Mouse (Mus musculus): ENCODE results near the gene Tex14. TPM values are rescaled to one million over a fixed set of nuclear protein-coding genes. Genes with fewer than 3 reads are reported as not detected.

The Tex14 gene
- polyA plus RNA-seq, 1 experiment: not detected

DNA sequence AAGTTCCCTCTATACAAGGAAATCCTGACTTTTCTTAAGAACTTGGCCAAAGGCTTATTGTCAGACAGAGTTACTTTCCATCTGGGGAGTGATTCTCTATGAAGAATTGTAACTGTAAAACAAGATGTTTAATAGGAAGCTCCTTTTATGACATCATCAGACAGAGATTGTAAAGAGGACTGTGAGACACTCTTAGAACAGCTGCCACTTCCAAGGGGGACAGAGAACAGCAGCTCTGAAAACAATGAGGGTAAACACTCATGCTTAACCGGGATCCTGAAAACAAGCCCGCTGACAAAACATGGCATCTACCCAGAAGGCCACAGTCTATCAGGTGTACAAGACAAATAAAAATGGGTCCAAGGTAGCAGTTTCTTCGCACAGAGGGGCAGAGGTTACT lies 161.6 kb downstream of the Tex14 start, which contains the start of gene Gm11492:
Gm11492 (plus strand) TSS at position 153 of the 400 bp plus-strand sequence.
- Histone ChIP-seq H3K4me3 (ENCODE audit: insufficient read depth, poor library complexity, severe bottlenecking) (no peak within 1 kb of the TSS), H3ac (ENCODE audit: control insufficient read depth, insufficient read length, low read depth) (no peak within 1 kb of the TSS), H3K79me2 (ENCODE audit: control insufficient read depth, insufficient read depth) (no peaks in the 10 kb centered on the region), H3K27me3 (ENCODE audit: control insufficient read depth, insufficient read depth, insufficient read length) (peaks cover 61% of the 10 kb centered on the region), H3K79me3 (ENCODE audit: low read depth) (no peaks in the 10 kb centered on the region), H3K36me3 (ENCODE audit: control insufficient read depth, insufficient read depth) (no peaks in the 10 kb centered on the region)
- TF ChIP-seq MAX (IDR thresholded peaks at IDR 0.05) (no peak), MYOD1 (IDR thresholded peaks at IDR 0.05; ENCODE audit: control insufficient read depth, insufficient read length, low read depth) (no peak), FOSL1 (IDR thresholded peaks at IDR 0.05; ENCODE audit: insufficient read depth, low read length, poor library complexity, severe bottlenecking) (no peak), CEBPB (IDR thresholded peaks at IDR 0.05; ENCODE audit: low read depth) (no peak), CTCF (IDR thresholded peaks at IDR 0.05; ENCODE audit: control insufficient read depth, insufficient read depth, insufficient read length) (no peak), USF1 (IDR thresholded peaks at IDR 0.05; ENCODE audit: low read depth) (no peak)

DNA sequence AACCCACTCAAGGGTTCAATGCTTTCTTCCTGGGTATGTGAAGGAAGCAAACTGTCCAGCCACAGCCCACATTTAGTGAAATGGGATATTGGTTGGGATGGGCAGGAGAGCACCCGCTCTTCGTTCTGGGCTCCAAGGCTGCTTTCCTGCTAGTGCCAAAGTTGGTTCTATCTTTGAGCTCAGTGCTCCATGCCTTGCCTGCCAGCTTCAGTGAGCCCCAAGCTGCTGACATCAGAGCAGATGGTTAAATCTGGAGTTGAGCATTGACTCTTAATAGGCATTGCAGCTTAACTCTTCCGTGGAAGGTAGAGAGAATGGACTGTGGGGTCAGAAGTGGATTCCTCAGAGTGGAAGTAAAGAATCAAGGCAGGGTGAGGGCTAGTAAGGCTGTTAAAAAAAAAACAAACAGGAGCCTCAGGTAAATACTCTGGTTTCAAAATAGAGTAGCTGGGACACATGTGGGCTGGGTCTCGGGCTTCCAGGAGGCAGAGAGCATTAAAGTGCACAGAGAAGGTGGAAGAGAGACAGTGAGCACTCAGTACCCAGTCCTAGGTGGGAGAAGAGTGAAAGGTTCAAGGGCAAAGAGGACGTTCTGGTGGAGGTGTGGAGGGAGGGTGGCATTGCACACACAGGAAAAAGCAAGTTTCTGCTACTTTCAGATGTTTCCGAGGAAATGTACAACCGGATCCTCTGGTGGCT lies 163.5 kb downstream of the Tex14 start, which contains the start of gene Sept4:
Sept4 (plus strand) TSS at position 649 of the 699 bp plus-strand sequence.
- H3K27me3 ChIP-seq (ENCODE audit: control insufficient read depth, insufficient read depth, insufficient read length): peaks cover 57% of the 10 kb centered on the region
- no peak for TF ChIP-seq MAX (IDR thresholded peaks at IDR 0.05)
- TF ChIP-seq USF1 (IDR thresholded peaks at IDR 0.05; ENCODE audit: low read depth): no peak
- TF ChIP-seq CEBPB (IDR thresholded peaks at IDR 0.05; ENCODE audit: low read depth): no peak
- TF ChIP-seq MYOG (IDR thresholded peaks at IDR 0.05; ENCODE audit: control insufficient read depth, extremely low read depth, insufficient read length): no peak
- TF ChIP-seq CTCF (IDR thresholded peaks at IDR 0.05; ENCODE audit: control insufficient read depth, insufficient read depth, insufficient read length): no peak
- no peak for TF ChIP-seq FOSL1 (IDR thresholded peaks at IDR 0.05; ENCODE audit: insufficient read depth, low read length, poor library complexity, severe bottlenecking)
- TF ChIP-seq MYOD1 (IDR thresholded peaks at IDR 0.05; ENCODE audit: control insufficient read depth, insufficient read length, low read depth): no peak
- no peaks in the 10 kb centered on the region for H3K36me3 ChIP-seq (ENCODE audit: control insufficient read depth, insufficient read depth)
- H3K79me2 ChIP-seq (ENCODE audit: control insufficient read depth, insufficient read depth): no peaks in the 10 kb centered on the region
- no peaks in the 10 kb centered on the region for H3K79me3 ChIP-seq (ENCODE audit: low read depth)
- no peak within 1 kb of the TSS for H3ac ChIP-seq (ENCODE audit: control insufficient read depth, insufficient read length, low read depth)
- no peak within 1 kb of the TSS for H3K4me3 ChIP-seq (ENCODE audit: insufficient read depth, poor library complexity, severe bottlenecking)

DNA sequence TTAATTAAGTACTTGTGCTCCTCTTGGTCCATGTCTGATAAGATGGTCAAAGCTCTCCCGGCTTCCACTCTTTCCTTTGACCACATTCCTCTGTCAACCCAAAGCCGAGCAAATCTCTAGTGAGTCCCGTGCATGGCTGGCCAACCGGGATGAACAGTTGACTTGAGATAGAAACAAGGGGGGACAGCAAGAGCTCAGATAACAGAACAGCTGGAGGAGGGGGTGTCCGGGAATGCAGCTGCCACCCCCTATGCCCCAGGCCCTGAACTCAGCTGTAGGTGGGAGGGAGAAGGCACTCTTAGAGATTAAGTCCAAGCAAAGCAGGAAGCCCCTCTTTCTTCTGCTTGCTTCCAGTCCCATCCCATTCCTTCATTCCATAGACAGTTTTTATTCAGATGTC lies 165.9 kb downstream of the Tex14 start:
- H3K27me3 ChIP-seq (ENCODE audit: control insufficient read depth, insufficient read depth, insufficient read length): peaks cover 67% of the 10 kb centered on the region
- no peaks in the 10 kb centered on the region for H3K79me2 ChIP-seq (ENCODE audit: control insufficient read depth, insufficient read depth)
- TF ChIP-seq CEBPB (IDR thresholded peaks at IDR 0.05; ENCODE audit: low read depth) (no peak), FOSL1 (IDR thresholded peaks at IDR 0.05; ENCODE audit: insufficient read depth, low read length, poor library complexity, severe bottlenecking) (no peak), CTCF (IDR thresholded peaks at IDR 0.05; ENCODE audit: control insufficient read depth, insufficient read depth, insufficient read length) (no peak), MYOD1 (IDR thresholded peaks at IDR 0.05; ENCODE audit: control insufficient read depth, insufficient read length, low read depth) (no peak), MYOG (IDR thresholded peaks at IDR 0.05; ENCODE audit: control insufficient read depth, extremely low read depth, insufficient read length) (no peak), USF1 (IDR thresholded peaks at IDR 0.05; ENCODE audit: low read depth) (no peak), MAX (IDR thresholded peaks at IDR 0.05) (no peak)
- H3K79me3 ChIP-seq (ENCODE audit: low read depth): no peaks in the 10 kb centered on the region
- H3K36me3 ChIP-seq (ENCODE audit: control insufficient read depth, insufficient read depth): no peaks in the 10 kb centered on the region
- H3K4me3 ChIP-seq (ENCODE audit: insufficient read depth, poor library complexity, severe bottlenecking): no peak overlapping the region
- no peak overlapping the region for H3ac ChIP-seq (ENCODE audit: control insufficient read depth, insufficient read length, low read depth)

DNA sequence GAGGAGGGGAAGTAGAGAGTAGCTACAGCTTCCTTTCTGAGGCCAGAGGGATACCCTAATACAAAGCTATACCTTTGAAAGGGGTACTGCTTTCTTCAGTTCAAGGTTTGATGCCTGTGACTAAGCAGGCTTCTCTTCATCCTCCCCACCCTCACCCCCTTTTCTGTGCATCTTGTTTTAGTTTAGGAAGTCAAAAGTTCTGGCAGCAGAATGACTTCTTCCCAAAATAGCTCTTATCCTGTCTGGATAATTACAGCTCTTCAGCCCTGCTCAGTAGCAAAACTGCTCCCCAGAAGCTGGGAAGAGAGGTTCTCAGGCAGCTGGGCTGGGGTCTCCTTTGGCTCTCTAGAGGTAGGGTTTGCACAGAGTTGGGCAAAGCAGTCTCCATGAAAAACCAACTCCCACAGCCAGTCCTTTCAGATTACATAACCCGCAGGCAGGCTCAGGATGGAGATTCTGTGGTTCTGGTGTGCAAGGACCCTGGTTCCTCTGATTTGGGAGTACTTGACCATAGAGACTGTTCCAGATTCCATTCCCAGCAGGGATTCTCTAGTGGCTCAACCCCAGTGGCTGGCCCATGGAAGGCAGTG lies 166.6 kb downstream of the Tex14 start:
- Histone ChIP-seq H3K27me3 (ENCODE audit: control insufficient read depth, insufficient read depth, insufficient read length) (peaks cover 67% of the 10 kb centered on the region), H3K79me3 (ENCODE audit: low read depth) (no peaks in the 10 kb centered on the region), H3K36me3 (ENCODE audit: control insufficient read depth, insufficient read depth) (no peaks in the 10 kb centered on the region), H3K79me2 (ENCODE audit: control insufficient read depth, insufficient read depth) (no peaks in the 10 kb centered on the region), H3K4me3 (ENCODE audit: insufficient read depth, poor library complexity, severe bottlenecking) (no peak overlapping the region), H3ac (ENCODE audit: control insufficient read depth, insufficient read length, low read depth) (no peak overlapping the region)
- TF ChIP-seq MAX (IDR thresholded peaks at IDR 0.05): no peak
- no peak for TF ChIP-seq MYOD1 (IDR thresholded peaks at IDR 0.05; ENCODE audit: control insufficient read depth, insufficient read length, low read depth)
- no peak for TF ChIP-seq FOSL1 (IDR thresholded peaks at IDR 0.05; ENCODE audit: insufficient read depth, low read length, poor library complexity, severe bottlenecking)
- TF ChIP-seq CTCF (IDR thresholded peaks at IDR 0.05; ENCODE audit: control insufficient read depth, insufficient read depth, insufficient read length): no peak
- no peak for TF ChIP-seq USF1 (IDR thresholded peaks at IDR 0.05; ENCODE audit: low read depth)
- no peak for TF ChIP-seq CEBPB (IDR thresholded peaks at IDR 0.05; ENCODE audit: low read depth)
- TF ChIP-seq MYOG (IDR thresholded peaks at IDR 0.05; ENCODE audit: control insufficient read depth, extremely low read depth, insufficient read length): no peak

DNA sequence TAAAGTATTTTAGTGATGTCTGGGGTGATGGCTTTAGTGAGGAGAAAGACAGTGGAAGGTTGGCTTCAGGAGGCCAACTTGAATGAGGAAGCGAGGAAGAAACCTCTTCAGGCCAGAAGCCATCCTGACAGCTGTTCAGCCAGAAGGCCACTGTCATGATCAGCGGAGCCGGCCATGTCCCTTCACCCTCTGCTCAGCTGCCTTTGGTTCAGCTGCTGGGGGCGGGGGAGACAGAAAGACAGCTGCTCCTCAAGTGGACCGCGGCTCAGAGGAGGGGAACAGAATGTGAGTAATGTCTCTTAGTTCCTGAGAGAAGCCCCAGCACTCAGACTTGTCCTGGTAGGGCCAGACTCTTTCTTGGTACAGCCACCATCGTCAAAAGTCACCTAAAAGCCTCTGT lies 168.9 kb downstream of the Tex14 start:
- H3K27me3 ChIP-seq (ENCODE audit: control insufficient read depth, insufficient read depth, insufficient read length): peaks cover 66% of the 10 kb centered on the region
- H3K79me2 ChIP-seq (ENCODE audit: control insufficient read depth, insufficient read depth): no peaks in the 10 kb centered on the region
- H3K36me3 ChIP-seq (ENCODE audit: control insufficient read depth, insufficient read depth): no peaks in the 10 kb centered on the region
- no peak overlapping the region for H3K4me3 ChIP-seq (ENCODE audit: insufficient read depth, poor library complexity, severe bottlenecking)
- no peak for TF ChIP-seq FOSL1 (IDR thresholded peaks at IDR 0.05; ENCODE audit: insufficient read depth, low read length, poor library complexity, severe bottlenecking)
- no peaks in the 10 kb centered on the region for H3K79me3 ChIP-seq (ENCODE audit: low read depth)
- no peak overlapping the region for H3ac ChIP-seq (ENCODE audit: control insufficient read depth, insufficient read length, low read depth)

Measured in C2C12 (cell line).